Mouse (Mus musculus) spleen, adult 2 months (tissue): Measurements from ENCODE around the gene Adgrf2. TPM values are rescaled to one million over a fixed set of nuclear protein-coding genes. Genes with fewer than 3 reads are reported as not detected.

Experiments used
- DNase-seq, 2 experiments: peaks; one replicate each; pipeline versions ENCODE4 v3.0.0 to v3.0.0-alpha.2; 2012 to 2021; ENCODE audit warnings: low spot score in 2 of 2, low read depth in 1 of 2
- H3K27ac ChIP-seq: fragments of 200-500 bp; 2 replicates; pipeline ENCODE4 v1.5.1; 2012; ENCODE audit warnings: low read length, inconsistent platforms; ENCODE audit not compliant: insufficient read depth
- H3K27me3 ChIP-seq: fragments of 200-500 bp; 2 replicates; pipeline ENCODE4 v1.6.1; 2012; ENCODE audit warnings: mild to moderate bottlenecking, moderate library complexity, low read length, inconsistent platforms; ENCODE audit not compliant: control insufficient read depth, insufficient read depth
- H3K36me3 ChIP-seq: fragments of 200-500 bp; 2 replicates; pipeline ENCODE4 v1.6.1; 2012; ENCODE audit warnings: mild to moderate bottlenecking, low read length, inconsistent platforms; ENCODE audit not compliant: control insufficient read depth, insufficient read depth
- H3K4me1 ChIP-seq: fragments of 200-500 bp; 2 replicates; pipeline ENCODE4 v1.6.1; 2011; ENCODE audit warnings: inconsistent platforms; ENCODE audit not compliant: control insufficient read depth, insufficient read depth, insufficient read length
- H3K4me3 ChIP-seq: fragments of 200-500 bp; 2 replicates; pipeline ENCODE4 v1.5.1; 2011; ENCODE audit warnings: mild to moderate bottlenecking, inconsistent platforms; ENCODE audit not compliant: insufficient read depth, insufficient read length; ENCODE audit errors: extremely low read depth
- CTCF ChIP-seq: fragments of 200-500 bp; IDR thresholded peaks from 2 replicates; pipeline ENCODE4 v1.5.1; 2011; ENCODE audit warnings: mild to moderate bottlenecking, inconsistent platforms; ENCODE audit not compliant: insufficient read depth, insufficient read length, insufficient replicate concordance; ENCODE audit errors: extremely low read depth
- POLR2A ChIP-seq: fragments of 200-500 bp; IDR thresholded peaks from 2 replicates; pipeline ENCODE4 v1.6.1; 2011; ENCODE audit warnings: low read depth, low read length, inconsistent platforms
- WGBS: fragments of 180-500 bp; shearing (Covaris S2); methylation state at CpG from one replicate; pipeline ENCODE4 v1.1.7; 2018; 5-methylcytosine and 5-hydroxymethylcytosine counted together
- polyA plus RNA-seq: library from polyadenylated mRNA; depleted of rRNA; stranded (reverse); fragments of >200 nt; gene quantifications from 2 replicates; pipeline ENCODE4 v1.2.3, GENCODE M21; 2012; rRNA removed

The Adgrf2 gene
- polyA plus RNA-seq, result 0.05 and 0.08 TPM in 2 replicates

GRCm38 (mm10) chr17:42741801-42742217 is at the start of gene Adgrf2:
TSS of gene Adgrf2 (minus strand) at chr17:42742179.
- 55% methylated on average over 7 of the region's 7 CpGs for WGBS

GRCm38 (mm10) chr17:42790787-42791186 is 48.8 kb upstream of the Adgrf2 start:
- WGBS, result 89% methylated on average over 1 of the region's 1 CpGs
- H3K27ac ChIP-seq, result no peak overlapping the region
- H3K36me3 ChIP-seq, result peaks cover 5% of the 10 kb centered on the region; the same call in 1 of the 2 replicates
- H3K4me1 ChIP-seq, result no peaks in the 10 kb centered on the region
- DNase-seq, result no peak
- H3K4me3 ChIP-seq, result no peak overlapping the region
- TF ChIP-seq POLR2A (no peak), CTCF (no peak)
- no peaks in the 10 kb centered on the region for H3K27me3 ChIP-seq

More at GRCm38 (mm10) chr17:42741801-42742217, at the start of gene Adgrf2:
- no peak for DNase-seq
- no peaks in the 10 kb centered on the region for H3K4me1 ChIP-seq
- H3K27me3 ChIP-seq, result no peaks in the 10 kb centered on the region
- no peak within 1 kb of the TSS for H3K4me3 ChIP-seq
- TF ChIP-seq CTCF (no peak), POLR2A (no peak)
- no peaks in the 10 kb centered on the region for H3K36me3 ChIP-seq
- no peak within 1 kb of the TSS for H3K27ac ChIP-seq

- WGBS, result 80% methylated on average over 2 of the region's 2 CpGs
These were observed 47.7 kb upstream of the Adgrf2 start for GRCm38 (mm10) chr17:42789723-42790122.

GRCm38 (mm10) chr17:42788686-42789453 is 46.9 kb upstream of the Adgrf2 start:
- 89% methylated on average over 5 of the region's 5 CpGs for WGBS
- DNase-seq, result no peak

More at GRCm38 (mm10) chr17:42789723-42790122, 47.7 kb upstream of the Adgrf2 start:
- H3K36me3 ChIP-seq, result peaks cover 5% of the 10 kb centered on the region; the same call in 1 of the 2 replicates
- DNase-seq, result no peak
- no peaks in the 10 kb centered on the region for H3K27me3 ChIP-seq
- H3K27ac ChIP-seq, result no peak overlapping the region
- no peaks in the 10 kb centered on the region for H3K4me1 ChIP-seq
- no peak for TF ChIP-seq POLR2A
- TF ChIP-seq CTCF, result no peak
- H3K4me3 ChIP-seq, result no peak overlapping the region

GRCm38 (mm10) chr17:42782156-42782757 is 40.3 kb upstream of the Adgrf2 start:
- no peaks in the 10 kb centered on the region for H3K4me1 ChIP-seq
- H3K27ac ChIP-seq, result no peak overlapping the region
- no peaks in the 10 kb centered on the region for H3K36me3 ChIP-seq
- H3K27me3 ChIP-seq, result no peaks in the 10 kb centered on the region
- no peak overlapping the region for H3K4me3 ChIP-seq
- TF ChIP-seq POLR2A (no peak), CTCF (peak; percentile 56; the same call in 1 of the 2 replicates)
- WGBS, result 57% methylated on average over 7 of the region's 7 CpGs
- peak; percentile 9 to 49 for DNase-seq

More at GRCm38 (mm10) chr17:42788686-42789453, 46.9 kb upstream of the Adgrf2 start:
- Histone ChIP-seq H3K4me3 (no peak overlapping the region), H3K36me3 (peaks cover 4% of the 10 kb centered on the region; the same call in 1 of the 2 replicates), H3K27me3 (no peaks in the 10 kb centered on the region), H3K4me1 (no peaks in the 10 kb centered on the region), H3K27ac (no peak overlapping the region)
- TF ChIP-seq POLR2A, result no peak
- TF ChIP-seq CTCF, result no peak

GRCm38 (mm10) chr17:42753791-42754190 is 11.8 kb upstream of the Adgrf2 start:
- no peak overlapping the region for H3K4me3 ChIP-seq
- TF ChIP-seq CTCF (no peak), POLR2A (no peak)
- no peaks in the 10 kb centered on the region for H3K27me3 ChIP-seq
- WGBS, result 60% methylated on average over 2 of the region's 2 CpGs
- no peaks in the 10 kb centered on the region for H3K36me3 ChIP-seq
- no peaks in the 10 kb centered on the region for H3K4me1 ChIP-seq
- H3K27ac ChIP-seq, result no peak overlapping the region
- DNase-seq, result no peak
